Mouse (Mus musculus): ENCODE measurements around the gene Cryba2. TPM values are rescaled to one million over a fixed set of nuclear protein-coding genes. Genes with fewer than 3 reads are reported as not detected.

The Cryba2 gene
- polyA plus RNA-seq, 1 experiment from 2014 or later, result not detected

DNA sequence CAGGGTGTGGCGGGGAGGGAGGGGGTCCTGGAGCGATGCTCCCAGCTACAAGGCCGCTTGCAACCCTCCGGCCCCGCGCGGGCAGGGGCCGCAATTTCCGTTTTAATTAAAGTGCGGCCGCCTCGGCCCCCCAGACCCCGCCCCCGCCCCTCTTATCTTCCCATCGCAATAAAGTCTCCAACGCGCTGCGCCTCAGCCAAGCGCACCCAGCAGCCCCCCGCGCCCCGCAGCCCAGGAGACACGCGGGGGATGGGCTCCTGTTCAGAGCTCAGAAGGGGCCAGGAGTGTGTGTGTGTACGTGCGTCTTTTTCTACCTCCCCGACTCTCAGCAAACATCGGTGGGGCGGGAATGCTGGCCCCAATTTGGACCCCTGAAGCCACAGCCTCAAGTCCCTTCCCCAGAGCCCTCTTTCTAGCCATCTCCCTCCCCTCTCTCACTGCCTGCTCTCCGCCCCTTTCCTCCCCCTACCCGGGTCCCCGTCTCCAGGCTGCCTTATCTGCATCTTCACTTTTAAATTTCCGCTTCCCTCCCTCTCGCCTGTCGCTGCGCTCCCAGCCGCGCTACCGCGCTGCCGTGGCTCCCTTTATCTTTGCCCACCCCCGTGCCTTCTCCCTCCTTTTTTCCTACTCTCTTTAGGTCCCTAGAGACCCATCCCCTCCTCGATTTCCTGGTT, 7.4 kb downstream of the Cryba2 start, which contains the start of gene Fev:
TSS of gene Fev (minus strand) at position 51 of the 674 bp plus-strand sequence.
- under 1% methylated on average over 41 of the region's 43 CpGs for WGBS
- H3K4me1 ChIP-seq (replicated peaks; ENCODE audit: control insufficient read depth, insufficient read depth, low read length), result peaks cover 16% of the 10 kb centered on the region
- H3K4me2 ChIP-seq (ENCODE audit: low read depth, low read length), result peak within 1 kb of the TSS; percentile 32
- H3K27ac ChIP-seq (ENCODE audit: low read length), result no peak within 1 kb of the TSS
- no peak within 1 kb of the TSS for H3K9ac ChIP-seq (ENCODE audit: low read length)
- peak within 1 kb of the TSS; percentile 15 for H3K4me3 ChIP-seq (ENCODE audit: low read length)
- H3K36me3 ChIP-seq (ENCODE audit: control insufficient read depth, insufficient read depth, low read length), result no peaks in the 10 kb centered on the region
- no peak for ATAC-seq (ENCODE audit: low read depth)
- H3K27me3 ChIP-seq (ENCODE audit: control insufficient read depth, insufficient read depth, low read depth, low read length), result peaks cover 84% of the 10 kb centered on the region
- H3K9me3 ChIP-seq (ENCODE audit: control insufficient read depth, low read length), result no peaks in the 10 kb centered on the region

DNA sequence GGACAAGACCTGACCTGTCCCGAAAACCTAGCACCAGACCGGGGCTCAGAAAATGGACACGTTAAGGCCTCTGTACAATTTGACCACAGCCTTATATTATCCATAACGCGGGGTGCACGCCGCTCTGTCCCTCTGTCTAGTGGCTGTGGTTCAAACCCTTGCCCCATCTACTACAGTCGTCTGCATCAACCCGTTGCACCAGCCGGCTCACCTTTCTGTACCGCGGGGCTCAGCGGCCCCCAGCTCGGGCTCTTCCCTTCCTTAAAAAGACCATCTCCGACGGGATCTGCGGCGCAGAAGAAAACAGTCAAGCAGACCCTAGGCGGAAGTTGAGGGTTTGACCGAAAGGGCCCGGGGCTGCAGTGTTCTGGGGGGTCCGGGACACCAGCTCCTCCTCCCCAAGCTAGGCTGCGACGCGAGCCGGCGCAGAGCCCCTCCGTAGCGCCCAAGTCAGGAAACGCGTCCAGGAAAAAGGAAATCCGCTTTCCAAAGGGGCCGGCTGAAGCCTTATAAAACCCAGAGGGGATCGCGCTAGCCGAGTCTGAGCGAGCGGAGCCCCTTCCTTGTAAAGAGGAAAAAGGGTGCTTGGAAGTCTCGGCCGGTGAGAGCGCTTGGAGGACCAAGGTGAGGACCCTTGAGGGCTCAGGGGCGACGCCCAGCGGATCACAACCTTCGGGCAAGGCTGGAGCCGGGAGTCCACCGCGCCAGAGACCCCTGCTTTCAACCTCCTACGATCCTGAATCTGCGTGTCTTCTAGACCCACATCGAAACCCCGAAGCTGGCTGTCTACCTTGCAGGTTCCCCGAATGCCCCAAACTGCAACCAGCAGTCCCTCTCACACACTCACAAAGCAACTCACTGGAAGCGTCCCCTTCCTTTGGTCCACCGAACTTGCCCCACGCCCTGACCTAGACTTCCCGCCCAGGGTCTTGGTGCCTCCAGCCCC, 8.5 kb downstream of the Cryba2 start:
- peaks cover 16% of the 10 kb centered on the region for H3K4me1 ChIP-seq (replicated peaks; ENCODE audit: control insufficient read depth, insufficient read depth, low read length)
- no peak overlapping the region for H3K27ac ChIP-seq (ENCODE audit: low read length)
- H3K27me3 ChIP-seq (ENCODE audit: control insufficient read depth, insufficient read depth, low read depth, low read length), result peaks cover 74% of the 10 kb centered on the region
- peak overlapping the region; percentile 15 for H3K4me3 ChIP-seq (ENCODE audit: low read length)
- ATAC-seq (ENCODE audit: low read depth), result no peak
- no peaks in the 10 kb centered on the region for H3K36me3 ChIP-seq (ENCODE audit: control insufficient read depth, insufficient read depth, low read length)
- H3K4me2 ChIP-seq (ENCODE audit: low read depth, low read length), result peak overlapping the region; percentile 32
- WGBS, result 1% methylated on average over 57 of the region's 57 CpGs
- H3K9ac ChIP-seq (ENCODE audit: low read length), result no peak overlapping the region
- H3K9me3 ChIP-seq (ENCODE audit: control insufficient read depth, low read length), result no peaks in the 10 kb centered on the region

DNA sequence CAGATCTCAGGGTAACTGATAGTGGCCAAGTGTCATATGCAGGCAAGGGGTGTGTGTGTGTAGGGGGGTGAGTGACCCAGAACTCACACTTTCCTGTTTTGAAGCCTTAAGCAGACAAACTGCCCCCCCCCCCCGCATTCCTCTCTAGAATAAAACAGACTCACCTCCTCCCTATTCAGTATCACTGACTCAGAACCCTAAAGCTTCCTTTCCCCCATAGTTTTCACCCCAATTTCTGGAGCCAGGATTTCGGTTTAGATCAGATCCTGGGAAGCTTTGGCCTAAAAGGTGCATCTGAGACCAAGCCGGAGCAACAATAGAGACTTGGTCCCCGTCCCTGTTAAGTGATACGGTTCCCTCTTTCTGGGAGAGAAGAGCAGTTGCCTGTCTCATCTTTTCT, 9.5 kb downstream of the Cryba2 start:
- 7% methylated on average over 5 of the region's 5 CpGs for WGBS
- Histone ChIP-seq H3K9ac (ENCODE audit: low read length) (no peak overlapping the region), H3K4me1 (replicated peaks; ENCODE audit: control insufficient read depth, insufficient read depth, low read length) (peaks cover 16% of the 10 kb centered on the region), H3K27me3 (ENCODE audit: control insufficient read depth, insufficient read depth, low read depth, low read length) (peaks cover 77% of the 10 kb centered on the region), H3K4me2 (ENCODE audit: low read depth, low read length) (no peak overlapping the region), H3K36me3 (ENCODE audit: control insufficient read depth, insufficient read depth, low read length) (no peaks in the 10 kb centered on the region), H3K27ac (ENCODE audit: low read length) (no peak overlapping the region), H3K4me3 (ENCODE audit: low read length) (no peak overlapping the region), H3K9me3 (ENCODE audit: control insufficient read depth, low read length) (no peaks in the 10 kb centered on the region)
- no peak for ATAC-seq (ENCODE audit: low read depth)

DNA sequence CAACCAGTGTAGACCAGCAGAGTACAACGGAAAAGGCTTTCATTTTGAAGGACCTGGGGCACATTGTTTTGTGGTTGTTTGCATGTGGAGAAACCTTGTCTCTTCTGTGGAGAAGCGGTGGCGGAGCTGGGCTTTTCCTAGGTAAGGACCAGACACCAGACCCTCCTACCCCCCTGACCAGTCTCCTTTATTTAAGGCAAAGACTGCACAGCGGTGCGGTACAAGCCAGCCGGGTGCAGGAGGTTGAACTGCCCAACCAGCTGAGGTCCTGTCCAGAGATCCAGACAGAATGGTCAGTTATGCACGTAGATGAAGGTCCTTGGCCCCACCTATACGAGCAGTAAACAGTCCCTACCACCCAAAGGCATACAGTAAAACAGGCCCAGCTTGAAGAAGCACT, 10.1 kb downstream of the Cryba2 start:
- ATAC-seq (ENCODE audit: low read depth), result no peak
- no peaks in the 10 kb centered on the region for H3K9me3 ChIP-seq (ENCODE audit: control insufficient read depth, low read length)
- H3K27ac ChIP-seq (ENCODE audit: low read length), result no peak overlapping the region
- 6% methylated on average over 8 of the region's 8 CpGs for WGBS
- H3K4me1 ChIP-seq (replicated peaks; ENCODE audit: control insufficient read depth, insufficient read depth, low read length), result peaks cover 16% of the 10 kb centered on the region
- peak overlapping the region; percentile 33; the same call in 1 of the 2 replicates for H3K4me3 ChIP-seq (ENCODE audit: low read length)
- H3K4me2 ChIP-seq (ENCODE audit: low read depth, low read length), result no peak overlapping the region
- H3K27me3 ChIP-seq (ENCODE audit: control insufficient read depth, insufficient read depth, low read depth, low read length), result peaks cover 75% of the 10 kb centered on the region
- no peak overlapping the region for H3K9ac ChIP-seq (ENCODE audit: low read length)
- no peaks in the 10 kb centered on the region for H3K36me3 ChIP-seq (ENCODE audit: control insufficient read depth, insufficient read depth, low read length)

DNA sequence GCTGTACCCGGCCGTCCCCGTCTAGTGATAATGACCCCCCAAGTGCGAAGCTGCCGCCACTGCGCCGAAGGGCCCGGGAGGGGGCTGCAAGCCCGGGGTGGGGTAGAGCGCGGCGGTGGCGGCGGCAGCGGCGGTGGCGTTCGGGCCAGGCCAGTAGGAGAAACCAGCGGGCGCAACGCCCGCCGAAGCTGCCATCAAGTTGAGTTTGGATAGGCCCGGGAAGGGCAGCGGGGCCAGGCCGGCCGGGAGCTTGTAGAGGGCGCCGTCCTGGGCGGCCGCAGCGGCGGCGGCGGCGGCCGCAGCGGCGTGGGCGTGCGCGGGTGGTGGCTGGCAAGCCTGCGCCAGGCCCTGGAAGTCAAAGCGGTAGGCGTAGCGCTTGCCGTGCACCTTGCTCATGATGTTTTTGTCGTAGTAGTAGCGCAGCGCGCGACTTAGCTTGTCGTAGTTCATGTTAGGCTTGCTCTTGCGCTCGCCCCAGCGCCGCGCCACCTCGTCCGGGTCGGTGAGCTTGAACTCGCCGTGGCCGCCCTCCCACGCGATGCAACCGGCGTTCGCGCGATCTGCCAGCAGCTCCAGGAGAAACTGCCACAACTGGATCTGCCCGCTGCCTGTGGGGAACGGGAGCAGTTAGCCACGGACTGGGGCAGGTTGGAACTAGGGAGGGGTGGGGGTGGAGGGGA, 10.7 kb downstream of the Cryba2 start:
- no peak; the same call in 1 of the 2 replicates for ATAC-seq (ENCODE audit: low read depth)
- peaks cover 16% of the 10 kb centered on the region for H3K4me1 ChIP-seq (replicated peaks; ENCODE audit: control insufficient read depth, insufficient read depth, low read length)
- H3K36me3 ChIP-seq (ENCODE audit: control insufficient read depth, insufficient read depth, low read length), result no peaks in the 10 kb centered on the region
- no peak overlapping the region for H3K27ac ChIP-seq (ENCODE audit: low read length)
- peak overlapping the region; percentile 33 for H3K4me3 ChIP-seq (ENCODE audit: low read length)
- under 1% methylated on average over 51 of the region's 74 CpGs for WGBS
- peaks cover 72% of the 10 kb centered on the region for H3K27me3 ChIP-seq (ENCODE audit: control insufficient read depth, insufficient read depth, low read depth, low read length)
- no peak overlapping the region for H3K9ac ChIP-seq (ENCODE audit: low read length)
- H3K9me3 ChIP-seq (ENCODE audit: control insufficient read depth, low read length), result no peaks in the 10 kb centered on the region
- H3K4me2 ChIP-seq (ENCODE audit: low read depth, low read length), result peak overlapping the region; percentile 47

DNA sequence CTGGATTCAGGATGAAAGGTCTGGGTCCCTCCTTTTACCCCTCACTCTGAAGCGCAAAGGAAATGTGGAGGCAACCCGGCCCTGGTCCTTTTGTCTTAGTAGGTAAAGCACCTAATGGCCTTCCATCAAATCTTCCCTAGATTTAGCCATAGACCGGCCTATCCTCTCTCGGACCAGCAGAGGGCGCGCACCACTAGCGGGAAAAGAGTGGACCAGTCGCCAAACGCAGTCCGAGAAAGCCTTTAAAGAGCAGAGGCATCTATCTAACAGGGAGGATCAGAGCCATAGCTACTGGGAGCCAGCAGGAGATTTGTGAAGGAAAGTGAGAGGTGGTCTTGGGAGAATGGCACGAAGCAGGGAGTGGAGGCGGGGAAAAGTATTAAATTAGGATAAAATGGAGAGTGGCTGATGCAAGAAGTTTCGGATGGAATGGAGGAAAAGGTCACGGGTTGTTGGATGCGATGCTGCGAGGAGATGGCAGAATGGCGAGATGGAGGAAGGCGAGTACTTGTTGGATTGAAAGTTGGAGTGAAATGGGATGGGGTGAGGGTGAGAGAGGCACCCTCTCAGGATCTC, 12.1 kb downstream of the Cryba2 start:
- no peak overlapping the region for H3K4me2 ChIP-seq (ENCODE audit: low read depth, low read length)
- WGBS, result 2% methylated on average over 18 of the region's 18 CpGs
- H3K9me3 ChIP-seq (ENCODE audit: control insufficient read depth, low read length), result no peaks in the 10 kb centered on the region
- no peak overlapping the region for H3K27ac ChIP-seq (ENCODE audit: low read length)
- no peaks in the 10 kb centered on the region for H3K36me3 ChIP-seq (ENCODE audit: control insufficient read depth, insufficient read depth, low read length)
- no peak overlapping the region for H3K4me3 ChIP-seq (ENCODE audit: low read length)
- no peak for ATAC-seq (ENCODE audit: low read depth)
- peaks cover 60% of the 10 kb centered on the region for H3K27me3 ChIP-seq (ENCODE audit: control insufficient read depth, insufficient read depth, low read depth, low read length)
- no peak overlapping the region for H3K9ac ChIP-seq (ENCODE audit: low read length)
- H3K4me1 ChIP-seq (replicated peaks; ENCODE audit: control insufficient read depth, insufficient read depth, low read length), result peaks cover 15% of the 10 kb centered on the region

DNA sequence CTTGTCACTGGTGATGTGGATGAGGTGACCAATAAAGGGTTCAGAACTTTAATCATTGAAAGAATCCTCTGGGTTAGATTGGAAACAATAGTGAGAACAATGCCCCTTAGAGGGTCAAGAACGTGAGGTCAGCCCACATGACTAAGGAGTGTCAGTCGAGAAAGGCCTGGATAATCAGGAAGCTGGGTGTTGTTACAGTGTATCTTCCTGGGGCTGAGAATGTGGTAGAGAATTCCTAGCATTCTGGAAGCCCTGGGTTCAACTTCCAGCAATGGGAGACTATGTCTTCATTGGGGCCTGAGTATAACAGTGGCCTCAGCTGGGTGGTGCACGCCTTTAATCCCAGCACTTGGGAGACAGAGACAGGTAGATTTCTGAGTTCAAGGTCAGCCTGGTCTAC, 15.7 kb downstream of the Cryba2 start:
- H3K9me3 ChIP-seq (ENCODE audit: control insufficient read depth, low read length), result no peaks in the 10 kb centered on the region
- no peak for ATAC-seq (ENCODE audit: low read depth)
- peaks cover 24% of the 10 kb centered on the region for H3K27me3 ChIP-seq (ENCODE audit: control insufficient read depth, insufficient read depth, low read depth, low read length)
- H3K9ac ChIP-seq (ENCODE audit: low read length), result no peak overlapping the region
- H3K4me3 ChIP-seq (ENCODE audit: low read length), result no peak overlapping the region
- no peak overlapping the region for H3K4me2 ChIP-seq (ENCODE audit: low read depth, low read length)
- H3K4me1 ChIP-seq (replicated peaks; ENCODE audit: control insufficient read depth, insufficient read depth, low read length), result no peaks in the 10 kb centered on the region
- no peaks in the 10 kb centered on the region for H3K36me3 ChIP-seq (ENCODE audit: control insufficient read depth, insufficient read depth, low read length)
- 44% methylated on average over 3 of the region's 3 CpGs for WGBS
- H3K27ac ChIP-seq (ENCODE audit: low read length), result no peak overlapping the region

DNA sequence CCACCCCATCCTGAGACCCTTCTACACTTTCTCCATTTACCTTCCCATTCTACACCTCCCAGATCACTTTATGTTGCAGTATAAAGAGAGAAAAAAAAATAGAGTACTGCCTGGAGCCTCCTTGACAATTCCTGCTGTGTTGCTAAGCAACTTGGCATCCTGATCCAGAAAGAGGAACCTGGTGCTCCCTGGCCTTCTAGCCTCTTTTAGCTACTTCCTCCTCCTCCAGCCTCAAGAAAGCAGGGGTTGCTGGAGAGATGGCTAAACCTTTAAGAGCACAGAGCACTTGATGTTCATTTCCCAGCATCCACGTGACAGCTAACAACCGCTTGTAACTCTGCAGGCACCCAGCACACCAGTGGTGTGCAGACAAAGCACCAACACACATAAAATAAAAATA, 20.7 kb downstream of the Cryba2 start:
- Histone ChIP-seq H3K4me2 (ENCODE audit: low read depth, low read length) (no peak overlapping the region), H3K27me3 (ENCODE audit: control insufficient read depth, insufficient read depth, low read depth, low read length) (no peaks in the 10 kb centered on the region), H3K9me3 (ENCODE audit: control insufficient read depth, low read length) (no peaks in the 10 kb centered on the region), H3K9ac (ENCODE audit: low read length) (no peak overlapping the region), H3K27ac (ENCODE audit: low read length) (no peak overlapping the region), H3K4me1 (replicated peaks; ENCODE audit: control insufficient read depth, insufficient read depth, low read length) (no peaks in the 10 kb centered on the region), H3K4me3 (ENCODE audit: low read length) (no peak overlapping the region), H3K36me3 (ENCODE audit: control insufficient read depth, insufficient read depth, low read length) (no peaks in the 10 kb centered on the region)
- ATAC-seq (ENCODE audit: low read depth), result no peak
- 56% methylated on average over 2 of the region's 2 CpGs for WGBS
